Mouse (Mus musculus): ENCODE results near the gene Dpp6.

Dpp6 gene

DNA sequence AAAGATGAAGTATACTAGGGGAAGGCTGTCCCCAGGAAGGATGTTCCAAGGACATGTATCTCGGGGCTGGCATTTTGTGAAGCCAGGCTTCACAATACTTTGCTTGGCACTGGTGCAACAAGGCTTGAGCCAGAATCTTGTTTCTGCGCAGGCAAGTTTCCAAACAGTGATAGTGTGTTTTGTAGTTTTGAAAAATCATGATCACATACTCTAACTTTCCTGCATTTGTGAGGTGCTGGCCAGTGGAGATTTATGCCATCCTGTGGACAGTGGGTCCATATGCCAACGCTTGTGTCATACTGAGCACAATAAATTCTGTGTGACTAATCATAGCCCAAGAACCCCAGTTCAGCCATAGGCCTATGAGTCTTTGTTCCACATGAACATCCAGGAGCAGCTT lies 558.8 kb downstream of the Dpp6 start:
- no peak for DNase-seq (ENCODE audit: low spot score)

GRCm38 (mm10) chr5:27380656-27381385 lies 563.8 kb downstream of the Dpp6 start:
- DNase-seq (ENCODE audit: low spot score): no peak

- DNase-seq (ENCODE audit: low spot score): no peak
These were observed 581.4 kb downstream of the Dpp6 start for GRCm38 (mm10) chr5:27398371-27398770.

- DNase-seq (ENCODE audit: low spot score): no peak
These were observed 582.1 kb downstream of the Dpp6 start for GRCm38 (mm10) chr5:27399111-27399510.

DNA sequence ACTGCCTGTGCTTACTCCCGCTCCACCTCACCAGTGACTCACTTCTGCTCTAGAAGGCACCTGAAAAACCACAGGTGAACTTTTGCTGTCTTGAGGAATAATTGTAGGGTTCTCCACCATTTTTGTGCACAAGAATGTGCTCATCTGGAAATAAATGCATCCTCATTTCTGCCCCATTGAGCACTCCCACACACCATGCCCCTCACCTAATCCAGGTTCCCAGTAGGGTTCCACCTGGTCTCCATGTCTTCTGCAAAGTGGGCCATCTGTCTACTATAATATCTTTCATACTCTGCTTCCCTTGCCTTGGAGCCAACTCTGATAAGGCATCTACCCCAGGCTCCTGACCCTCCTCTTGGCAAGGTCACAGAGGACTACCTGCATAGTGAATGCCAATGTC lies 585.6 kb downstream of the Dpp6 start:
- no peak for DNase-seq (ENCODE audit: low spot score)

DNA sequence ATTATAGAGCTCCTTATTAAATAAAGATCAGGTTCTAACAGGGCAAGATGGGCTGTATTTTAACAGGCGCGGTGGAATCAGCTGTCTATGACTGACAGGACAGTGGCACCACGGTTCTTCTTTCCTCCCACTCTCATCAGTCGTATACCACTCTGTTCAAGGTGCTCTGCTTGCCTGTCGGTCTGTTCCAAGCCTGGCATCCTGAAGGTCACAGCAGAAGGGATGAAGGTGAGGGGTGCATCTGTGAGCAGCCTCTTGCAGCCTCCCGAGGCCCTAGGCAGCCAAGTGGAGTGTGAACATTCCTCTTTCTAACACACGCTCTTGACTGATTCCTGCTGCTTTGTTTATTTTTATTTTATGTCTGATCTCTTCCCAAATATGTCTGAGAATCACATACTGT lies 591.9 kb downstream of the Dpp6 start:
- DNase-seq (ENCODE audit: low spot score): no peak

DNA sequence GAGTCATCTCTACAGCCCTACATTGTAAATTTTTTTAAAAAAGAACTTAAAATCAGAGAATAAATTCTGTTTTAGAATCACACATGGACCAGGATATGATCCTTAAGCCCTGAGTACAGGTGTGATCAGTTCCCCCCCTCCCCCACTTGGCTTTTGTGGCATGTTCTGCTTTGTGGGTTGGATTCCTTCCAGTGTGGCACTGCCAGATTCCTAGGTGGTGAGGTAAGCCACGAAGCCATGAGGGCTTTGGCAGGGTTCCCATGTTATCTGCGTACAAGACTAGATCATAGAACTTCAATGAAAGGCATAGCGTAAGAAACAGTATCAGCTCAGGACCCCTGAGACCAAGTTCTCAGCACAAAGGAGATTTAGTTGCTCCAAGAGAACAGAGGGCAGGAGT lies 596.0 kb downstream of the Dpp6 start:
- no peak for DNase-seq (ENCODE audit: low spot score)

DNA sequence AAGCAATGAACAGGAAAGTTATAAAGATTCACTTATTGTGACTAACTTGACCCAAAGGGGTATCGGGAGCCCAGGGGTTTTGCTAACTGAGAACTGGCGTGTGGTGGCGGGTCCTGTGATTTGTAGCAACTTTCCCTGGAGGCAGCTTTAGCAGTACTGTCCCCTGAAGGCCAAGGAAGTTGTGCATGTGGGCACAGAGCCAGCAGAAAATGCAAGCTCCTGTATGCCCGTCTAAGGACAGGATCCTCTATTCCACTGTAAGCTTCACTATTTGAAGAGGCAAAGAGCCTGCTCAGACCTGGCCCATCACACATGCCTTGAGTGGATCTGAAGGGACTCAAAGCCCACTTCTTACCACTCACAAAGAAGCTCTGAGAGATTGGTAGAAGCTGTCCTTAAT lies 598.5 kb downstream of the Dpp6 start:
- no peak for DNase-seq (ENCODE audit: low spot score)

- DNase-seq (ENCODE audit: low spot score): peak; percentile 69
These were observed 599.6 kb downstream of the Dpp6 start for GRCm38 (mm10) chr5:27416571-27416970.

DNA sequence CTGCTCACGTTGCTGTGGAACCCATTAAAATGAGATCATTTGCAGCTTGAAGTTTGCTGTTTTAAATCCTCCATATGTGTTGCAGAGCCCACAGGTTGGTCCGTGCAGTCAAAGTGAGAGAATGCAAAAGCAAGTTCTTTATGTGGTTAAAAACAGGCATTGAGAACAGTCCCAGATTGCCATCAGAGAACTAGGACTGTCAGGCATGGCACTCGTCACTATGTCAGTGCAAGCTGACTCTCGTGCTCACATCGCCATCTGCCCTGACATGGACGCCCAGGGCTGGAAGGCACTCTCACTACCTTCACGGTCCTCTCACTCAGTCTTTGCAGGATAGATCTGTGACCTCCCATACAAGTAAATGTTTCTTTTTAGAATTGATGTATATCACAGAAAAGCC lies 600.4 kb downstream of the Dpp6 start:
- no peak for DNase-seq (ENCODE audit: low spot score)

DNA sequence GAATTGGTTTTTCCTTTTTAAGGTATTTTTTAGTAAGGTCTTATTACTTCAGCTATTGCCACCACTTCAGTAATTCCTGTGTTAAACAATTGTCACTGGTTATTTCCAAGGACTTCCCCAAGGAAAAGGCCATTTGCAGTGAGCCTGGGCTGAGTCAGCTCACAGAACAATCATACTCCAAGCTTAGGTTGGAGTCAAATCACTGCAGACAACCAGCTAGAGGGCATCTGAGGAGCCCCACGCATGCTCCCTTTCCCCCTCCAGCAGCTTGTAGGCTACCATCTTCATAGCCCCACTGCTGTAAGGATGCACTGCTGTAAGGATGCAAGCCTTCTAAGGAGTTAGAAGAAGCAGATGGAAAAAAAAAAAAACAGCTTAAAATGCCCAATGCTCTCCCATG lies 601.9 kb downstream of the Dpp6 start:
- DNase-seq (ENCODE audit: low spot score): no peak

DNA sequence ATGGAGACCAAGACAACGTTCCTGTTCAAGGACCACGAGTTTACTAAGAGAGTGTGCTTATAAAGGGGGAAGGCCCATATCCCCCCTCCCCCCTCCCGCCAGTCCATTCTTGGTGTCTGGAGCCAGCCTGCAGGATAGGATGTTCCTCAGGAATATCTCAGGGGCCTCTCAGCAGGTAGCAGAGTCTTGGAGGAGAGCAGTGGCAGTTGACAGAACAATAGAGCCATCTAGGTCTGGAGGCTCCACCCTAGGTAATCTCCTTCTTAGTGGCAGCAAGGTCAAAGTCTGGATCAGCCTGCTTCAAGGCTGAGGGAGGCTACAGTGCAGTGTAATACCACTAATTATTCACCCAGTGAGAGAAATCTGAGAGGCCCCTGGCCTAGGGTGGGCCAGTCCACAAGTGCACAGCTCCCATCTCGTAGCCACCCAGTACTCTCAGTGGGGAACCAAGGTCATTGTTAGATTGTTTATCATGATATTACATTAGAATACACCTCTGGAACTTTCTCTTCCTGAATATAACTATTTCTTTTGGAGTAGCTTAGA lies 604.2 kb downstream of the Dpp6 start:
- DNase-seq (ENCODE audit: low spot score): no peak

DNA sequence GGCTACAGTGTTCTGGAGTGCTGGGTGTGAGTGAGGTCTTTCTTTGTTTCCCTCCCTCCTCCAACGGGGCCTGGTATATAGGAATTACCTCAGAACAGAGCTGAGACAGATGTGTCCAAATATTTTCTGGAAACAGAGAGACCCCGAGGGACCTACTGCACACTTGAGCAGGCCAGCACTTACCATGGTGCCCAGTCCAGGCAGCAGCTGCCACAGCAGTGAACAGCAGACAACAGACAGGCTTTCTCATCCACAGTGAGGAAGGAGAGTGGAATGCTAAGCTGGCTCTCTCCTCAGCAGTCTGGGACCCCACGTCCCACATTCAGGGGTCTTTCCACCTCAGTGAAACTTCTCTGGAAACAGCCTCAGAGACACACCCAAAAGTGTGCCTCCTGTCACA lies 606.8 kb downstream of the Dpp6 start:
- no peak for DNase-seq (ENCODE audit: low spot score)

GRCm38 (mm10) chr5:27424484-27425080 lies 607.6 kb downstream of the Dpp6 start:
- DNase-seq (ENCODE audit: low spot score): no peak

DNA sequence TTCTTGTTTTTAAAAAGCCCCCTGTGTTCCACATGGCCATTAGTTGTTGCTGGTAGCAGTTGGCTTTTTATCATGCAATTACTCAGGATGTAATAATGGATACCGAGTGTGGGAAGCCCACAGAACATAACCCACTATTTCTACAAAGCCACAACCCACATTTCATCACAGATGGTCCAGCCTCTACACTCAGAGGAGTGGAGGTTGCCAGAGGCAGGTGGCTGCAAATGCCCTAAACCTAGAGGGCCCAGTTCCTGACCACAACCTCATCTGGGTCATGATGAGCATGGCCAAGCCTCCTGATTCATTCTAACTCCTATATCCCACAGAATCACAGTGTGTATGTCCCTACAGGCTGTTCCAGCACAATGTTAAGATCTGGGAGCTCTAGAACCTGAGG lies 609.2 kb downstream of the Dpp6 start:
- no peak for DNase-seq (ENCODE audit: low spot score)

DNA sequence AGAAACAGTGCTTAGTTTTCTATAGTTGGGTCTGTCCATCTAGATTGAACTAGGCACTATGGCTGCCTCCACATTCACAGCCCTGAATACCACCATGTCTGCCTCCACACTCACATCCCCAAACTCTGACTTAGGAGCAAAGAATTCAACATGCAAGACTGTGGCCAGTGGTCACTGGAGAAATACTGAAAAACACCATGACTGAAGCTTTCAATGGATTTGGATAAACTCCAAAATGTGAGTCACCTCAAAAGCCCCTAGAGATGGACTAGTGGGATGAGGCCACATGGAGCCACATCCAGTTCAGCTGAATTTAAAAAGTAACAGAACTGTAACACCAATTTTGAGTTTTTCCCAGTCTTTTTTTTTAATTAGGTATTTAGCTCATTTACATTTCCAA lies 616.6 kb downstream of the Dpp6 start:
- no peak for DNase-seq (ENCODE audit: low spot score)

DNA sequence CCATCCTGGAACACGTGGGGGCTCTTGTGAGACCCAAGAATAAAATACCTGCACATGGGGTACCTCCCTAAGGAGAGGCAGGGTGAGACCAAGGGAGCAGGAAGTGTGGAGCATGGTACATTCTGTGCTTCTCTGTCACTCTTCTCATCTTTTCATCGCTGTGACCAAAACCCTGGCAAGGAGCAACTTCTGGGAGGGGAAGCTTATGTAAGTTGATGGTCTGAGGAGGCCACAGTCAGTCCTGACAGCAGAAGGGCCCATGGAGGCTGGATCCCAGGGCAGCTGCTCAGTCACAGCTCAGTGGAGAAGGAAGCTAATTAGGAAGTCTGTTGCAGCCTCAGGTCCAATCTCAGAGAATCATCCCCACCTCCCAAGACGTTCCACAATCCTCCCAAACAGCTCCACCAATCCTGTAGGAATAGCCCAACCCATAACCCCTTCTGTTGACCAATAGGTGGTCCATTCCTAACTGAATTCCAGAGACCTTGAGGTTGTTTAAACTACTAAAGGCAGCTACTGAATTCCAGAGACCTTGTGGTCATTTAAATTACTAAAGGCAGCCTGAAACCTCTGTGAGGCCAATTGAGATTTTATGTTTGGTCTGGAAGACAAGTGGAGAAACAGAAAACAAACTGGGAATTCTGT lies 636.3 kb downstream of the Dpp6 start:
- DNase-seq (ENCODE audit: low spot score): no peak

- DNase-seq (ENCODE audit: low spot score): no peak
These were observed 637.4 kb downstream of the Dpp6 start for GRCm38 (mm10) chr5:27454386-27454785.

DNA sequence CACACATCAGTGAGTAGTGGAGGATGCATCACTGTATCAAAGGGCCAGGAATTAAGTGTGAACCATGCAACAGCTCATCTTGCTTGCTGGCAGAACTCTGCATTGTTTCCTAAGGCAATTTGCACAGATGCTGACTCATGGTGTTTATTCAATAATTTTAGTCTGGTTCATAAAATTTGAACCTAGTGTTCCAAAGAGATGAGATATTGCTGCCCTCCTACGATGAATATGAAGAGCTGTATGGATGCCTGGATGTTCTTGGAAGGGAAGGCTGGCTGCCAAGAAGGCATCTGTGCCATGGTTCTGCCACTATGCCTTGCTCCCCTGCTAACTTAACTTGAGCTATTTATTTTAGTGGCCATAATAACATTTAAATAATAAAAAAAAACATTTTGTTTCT lies 640.0 kb downstream of the Dpp6 start:
- DNase-seq (ENCODE audit: low spot score): no peak

DNA sequence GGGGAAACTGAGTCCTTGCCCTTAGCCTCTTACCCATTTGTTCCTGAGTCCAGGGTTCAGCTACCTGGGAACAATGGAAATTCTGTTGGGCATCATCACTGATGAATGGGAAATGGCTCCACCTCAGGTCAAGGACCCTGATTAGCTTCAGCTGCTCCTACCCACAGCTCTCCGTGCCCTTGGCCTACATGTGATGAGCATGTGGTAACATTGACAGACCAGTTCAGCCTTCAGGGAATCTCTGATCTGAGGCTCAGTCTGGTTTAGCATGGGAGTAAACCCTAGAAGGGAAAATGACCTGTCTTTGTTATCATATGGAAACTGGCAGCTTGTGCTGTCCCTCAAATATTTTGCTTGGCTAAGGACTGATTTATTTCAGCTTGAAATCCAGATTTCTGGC lies 640.7 kb downstream of the Dpp6 start:
- DNase-seq (ENCODE audit: low spot score): no peak

DNA sequence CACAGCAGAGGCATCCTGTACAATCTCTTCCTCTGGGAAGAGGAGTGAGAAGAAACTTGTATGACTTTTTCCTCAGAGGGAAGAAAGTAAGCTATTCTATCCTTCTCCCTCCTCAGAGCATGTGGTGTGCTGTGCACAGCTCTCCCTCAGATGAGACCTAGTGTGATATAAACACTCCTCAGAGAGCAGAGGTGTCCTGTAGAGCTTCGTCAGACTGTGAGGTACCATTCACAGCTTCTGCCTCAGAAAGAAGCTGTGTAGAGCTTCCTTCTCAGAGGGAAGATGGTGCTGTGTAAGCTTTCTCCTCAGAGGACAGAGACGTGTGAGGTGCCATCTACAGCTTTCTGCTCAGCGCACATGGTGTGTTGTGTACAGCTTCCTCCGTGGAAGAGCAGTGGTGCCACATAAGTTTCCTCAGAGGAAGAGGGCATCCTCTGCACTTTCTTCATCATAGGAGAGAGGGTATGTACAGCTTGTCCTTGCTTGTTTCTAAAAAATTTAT lies 658.0 kb downstream of the Dpp6 start:
- no peak for DNase-seq (ENCODE audit: low spot score)

- no peak for DNase-seq (ENCODE audit: low spot score)
These were observed 664.7 kb downstream of the Dpp6 start for GRCm38 (mm10) chr5:27481706-27482105.

DNA sequence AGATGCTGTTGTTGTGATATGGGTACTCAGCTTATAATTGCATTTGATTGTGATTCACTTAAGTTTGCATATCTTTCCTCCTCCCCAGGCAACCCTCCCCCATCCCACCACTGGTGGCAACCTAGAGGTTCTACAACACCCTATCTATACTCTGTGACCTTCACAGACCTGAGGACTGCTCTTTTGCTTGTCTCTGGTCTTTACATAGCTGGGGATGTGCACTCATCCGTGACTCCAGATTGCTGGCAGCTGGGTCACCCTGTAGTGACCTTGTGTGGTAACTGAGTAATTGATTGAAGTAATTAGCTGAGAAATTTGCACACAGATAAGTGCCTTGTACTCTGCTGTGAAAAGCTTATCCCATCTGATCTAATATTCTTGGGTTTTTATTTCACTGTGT lies 669.1 kb downstream of the Dpp6 start:
- no peak for DNase-seq (ENCODE audit: low spot score)
